8 mouse cellular contexts compared by ENCODE assay signal in genomic region chr5:110057637-110058408, GRCm38 (mm10). TPM values are rescaled to one million over a fixed set of nuclear protein-coding genes. Genes with fewer than 3 reads are reported as not detected.
DNase-seq lines count a peak whose midpoint lies in the region; ATAC-seq lines count a peak whose summit lies in the region.

No protein-coding gene starts in this region.

- DNase-seq in T-cell, adult 2 months (ENCODE audit: low spot score): peak; percentile 82
- peak; percentile 80 to 86 for DNase-seq in cerebellum, postnatal 36 days
- DNase-seq in gastrocnemius, adult 18-20 months (ENCODE audit: low spot score): peak; percentile 88
- DNase-seq in left cerebral cortex, adult 18-20 months (ENCODE audit: low spot score in 2 of 2): peak; percentile 77 to 85
- DNase-seq in right cerebral cortex, adult 18-20 months: peak; percentile 85
- peak; percentile 25 for DNase-seq in urinary bladder, postnatal 10 days (ENCODE audit: low spot score)

- H3K27ac ChIP-seq in hindbrain, embryonic 16.5 days (ENCODE audit: low read depth, low read length): peak overlapping the region; percentile 77
- H3K27ac ChIP-seq in macrophage: peak overlapping the region; percentile 73

- no peaks in the 10 kb centered on the region for H3K27me3 ChIP-seq in hindbrain, embryonic 16.5 days (replicated peaks; ENCODE audit: control insufficient read depth, insufficient read depth, low read length)

- H3K4me1 ChIP-seq in hindbrain, embryonic 16.5 days (ENCODE audit: control insufficient read depth, insufficient read depth, low read depth, low read length): no peaks in the 10 kb centered on the region

- ATAC-seq in hindbrain, embryonic 16.5 days: peak; percentile 100

- H3K9me3 ChIP-seq in hindbrain, embryonic 16.5 days (ENCODE audit: control insufficient read depth, low read length): peaks cover 4% of the 10 kb centered on the region

- no peaks in the 10 kb centered on the region for H3K36me3 ChIP-seq in hindbrain, embryonic 16.5 days (ENCODE audit: control insufficient read depth, insufficient read depth, low read length)
- no peaks in the 10 kb centered on the region for H3K36me3 ChIP-seq in macrophage (ENCODE audit: inconsistent target)

- WGBS in hindbrain, embryonic 16.5 days: 3% methylated on average over 19 of the region's 19 CpGs
- WGBS in macrophage (ENCODE audit: missing documents): 3% methylated on average over 19 of the region's 19 CpGs

- H3K9ac ChIP-seq in hindbrain, embryonic 16.5 days (ENCODE audit: low read depth, low read length): peak overlapping the region; percentile 58

- peak overlapping the region; percentile 46 for H3K4me3 ChIP-seq in hindbrain, embryonic 16.5 days (ENCODE audit: low read length)
- H3K4me3 ChIP-seq in macrophage (ENCODE audit: inconsistent target): peak overlapping the region; percentile 74

- no peaks in the 10 kb centered on the region; the same call in 1 of the 2 replicates for H3K79me2 ChIP-seq in macrophage (ENCODE audit: inconsistent target)

- H3K4me2 ChIP-seq in hindbrain, embryonic 16.5 days (ENCODE audit: low read length): peak overlapping the region; percentile 48

RNA-seq across cellular contexts. Expression of gene Gm17655, which starts 14.5 kb away (rescaled TPM):
- total RNA-seq in gastrocnemius, adult 18-20 months (2021): 1 to 10 TPM in 1 of 2 experiments, under 1 TPM in 1; 0.94 to 1.8 TPM
- 3.5 and 5.2 TPM in 2 replicates for polyA plus RNA-seq in hindbrain, embryonic 16.5 days (2015; fragmentation: Nextera tagmentation; extraction: Ambion mirVana)
- 1 to 10 TPM; 4.0 to 6.4 TPM for total RNA-seq in left cerebral cortex, adult 18-20 months (2021)
- total RNA-seq in macrophage (2018; cell fraction: chromatin; rRNA removed): 10 to 100 TPM in 18 of 26 experiments, 1 to 10 TPM in 8; 1.1 to 63.5 (median 16.1) TPM
- 1 to 10 TPM in 24 of 26 experiments, under 1 TPM in 2; 0.56 to 9.7 (median 3.9) TPM for total RNA-seq in macrophage (2018; cell fraction: cytosol; rRNA removed)
- 10 to 100 TPM in 14 of 26 experiments, 1 to 10 TPM in 11, under 1 TPM in 1; 0.88 to 41.4 (median 10.6) TPM for total RNA-seq in macrophage (2018; cell fraction: nucleus; rRNA removed)
- 3.1 to 5.1 TPM (median 3.1 TPM) in 3 replicates for polyA plus RNA-seq in macrophage (2018)

RNA-seq across cellular contexts. Expression of gene Gm35315, which starts 36.4 kb away (rescaled TPM):
- total RNA-seq in gastrocnemius, adult 18-20 months (2021): under 1 TPM; 0.24 to 0.39 TPM
- 0.71 and 0.85 TPM in 2 replicates for polyA plus RNA-seq in hindbrain, embryonic 16.5 days (2015; fragmentation: Nextera tagmentation; extraction: Ambion mirVana)
- under 1 TPM; 0.40 to 0.53 TPM for total RNA-seq in left cerebral cortex, adult 18-20 months (2021)
- total RNA-seq in macrophage (2018; cell fraction: chromatin; rRNA removed): under 1 TPM in 12 of 26 experiments, not detected in 14; 0.18 to 0.77 (median 0.25) TPM
- under 1 TPM in 17 of 26 experiments, not detected in 9; 0.03 to 0.10 (median 0.05) TPM for total RNA-seq in macrophage (2018; cell fraction: cytosol; rRNA removed)
- total RNA-seq in macrophage (2018; cell fraction: nucleus; rRNA removed): 1 to 10 TPM in 1 of 26 experiments, under 1 TPM in 13, not detected in 12; 0.17 to 1.2 (median 0.27) TPM
- 0.06 to 0.51 TPM (median 0.10 TPM) in 3 replicates for polyA plus RNA-seq in macrophage (2018)

RNA-seq across cellular contexts. Expression of gene Plcxd1, which starts 41.9 kb away (rescaled TPM):
- total RNA-seq in gastrocnemius, adult 18-20 months (2021): not detected
- 8.4 and 10.9 TPM in 2 replicates for polyA plus RNA-seq in hindbrain, embryonic 16.5 days (2015; fragmentation: Nextera tagmentation; extraction: Ambion mirVana)
- total RNA-seq in left cerebral cortex, adult 18-20 months (2021): 10 to 100 TPM; 10.4 to 10.9 TPM
- total RNA-seq in macrophage (2018; cell fraction: chromatin; rRNA removed): not detected
- under 1 TPM in 7 of 26 experiments, not detected in 19; 0.03 to 0.09 (median 0.05) TPM for total RNA-seq in macrophage (2018; cell fraction: cytosol; rRNA removed)
- total RNA-seq in macrophage (2018; cell fraction: nucleus; rRNA removed): under 1 TPM in 2 of 26 experiments, not detected in 24; 0.29 TPM
- polyA plus RNA-seq in macrophage (2018): 0.06 to 0.07 TPM in 2 of 3 replicates, not detected in the other

RNA-seq across cellular contexts. Expression of gene Gtpbp6, which starts 50.2 kb away (rescaled TPM):
- total RNA-seq in gastrocnemius, adult 18-20 months (2021): 10 to 100 TPM; 12.6 to 16.8 TPM
- polyA plus RNA-seq in hindbrain, embryonic 16.5 days (2015; fragmentation: Nextera tagmentation; extraction: Ambion mirVana): 67.4 and 67.7 TPM in 2 replicates
- 10 to 100 TPM; 81.8 to 96.5 TPM for total RNA-seq in left cerebral cortex, adult 18-20 months (2021)
- 100 to 1,000 TPM in 20 of 26 experiments, 10 to 100 TPM in 6; 32.5 to 227 (median 116) TPM for total RNA-seq in macrophage (2018; cell fraction: chromatin; rRNA removed)
- 10 to 100 TPM in 20 of 26 experiments, 1 to 10 TPM in 6; 6.1 to 20.3 (median 11.3) TPM for total RNA-seq in macrophage (2018; cell fraction: cytosol; rRNA removed)
- 100 to 1,000 TPM in 2 of 26 experiments, 10 to 100 TPM in 24; 28.9 to 136 (median 64.6) TPM for total RNA-seq in macrophage (2018; cell fraction: nucleus; rRNA removed)
- polyA plus RNA-seq in macrophage (2018): 5.6 to 22.4 TPM (median 15.8 TPM) in 3 replicates

RNA-seq across cellular contexts. Expression of gene Zfp605, which starts 52.1 kb away (rescaled TPM):
- 1 to 10 TPM; 4.0 to 4.5 TPM for total RNA-seq in gastrocnemius, adult 18-20 months (2021)
- polyA plus RNA-seq in hindbrain, embryonic 16.5 days (2015; fragmentation: Nextera tagmentation; extraction: Ambion mirVana): 12.4 and 15.0 TPM in 2 replicates
- 10 to 100 TPM; 15.5 to 15.7 TPM for total RNA-seq in left cerebral cortex, adult 18-20 months (2021)
- 10 to 100 TPM in 3 of 26 experiments, 1 to 10 TPM in 21, under 1 TPM in 2; 0.38 to 11.0 (median 4.3) TPM for total RNA-seq in macrophage (2018; cell fraction: chromatin; rRNA removed)
- total RNA-seq in macrophage (2018; cell fraction: cytosol; rRNA removed): 1 to 10 TPM in 23 of 26 experiments, under 1 TPM in 3; 0.47 to 4.9 (median 2.9) TPM
- total RNA-seq in macrophage (2018; cell fraction: nucleus; rRNA removed): 10 to 100 TPM in 1 of 26 experiments, 1 to 10 TPM in 20, under 1 TPM in 5; 0.40 to 10.4 (median 3.3) TPM
- 2.0 to 5.7 TPM (median 2.3 TPM) in 3 replicates for polyA plus RNA-seq in macrophage (2018)

Comparison
In these comparisons a context has a peak if more than half of its experiments do, and no peak if none do; other contexts are left out.
1. Peak in every context shown above with its lines: DNase-seq, ATAC-seq, H3K4me3 ChIP-seq and H3K27ac ChIP-seq.
2. DNase-seq: peak in every context shown above with its lines; median percentile 88 in gastrocnemius, adult 18-20 months; 85 in right cerebral cortex, adult 18-20 months; 83 in cerebellum, postnatal 36 days; 82 in T-cell, adult 2 months; 81 in left cerebral cortex, adult 18-20 months; 25 in urinary bladder, postnatal 10 days.
3. RNA of gene Plcxd1, which starts 41.9 kb away (total RNA-seq): 10.4 to 10.9 TPM in left cerebral cortex, adult 18-20 months; not detected in gastrocnemius, adult 18-20 months; every median in the first group is over 10 times any median in the second.